ENCODE assay signal across 8 mouse cellular contexts in the genomic region with DNA sequence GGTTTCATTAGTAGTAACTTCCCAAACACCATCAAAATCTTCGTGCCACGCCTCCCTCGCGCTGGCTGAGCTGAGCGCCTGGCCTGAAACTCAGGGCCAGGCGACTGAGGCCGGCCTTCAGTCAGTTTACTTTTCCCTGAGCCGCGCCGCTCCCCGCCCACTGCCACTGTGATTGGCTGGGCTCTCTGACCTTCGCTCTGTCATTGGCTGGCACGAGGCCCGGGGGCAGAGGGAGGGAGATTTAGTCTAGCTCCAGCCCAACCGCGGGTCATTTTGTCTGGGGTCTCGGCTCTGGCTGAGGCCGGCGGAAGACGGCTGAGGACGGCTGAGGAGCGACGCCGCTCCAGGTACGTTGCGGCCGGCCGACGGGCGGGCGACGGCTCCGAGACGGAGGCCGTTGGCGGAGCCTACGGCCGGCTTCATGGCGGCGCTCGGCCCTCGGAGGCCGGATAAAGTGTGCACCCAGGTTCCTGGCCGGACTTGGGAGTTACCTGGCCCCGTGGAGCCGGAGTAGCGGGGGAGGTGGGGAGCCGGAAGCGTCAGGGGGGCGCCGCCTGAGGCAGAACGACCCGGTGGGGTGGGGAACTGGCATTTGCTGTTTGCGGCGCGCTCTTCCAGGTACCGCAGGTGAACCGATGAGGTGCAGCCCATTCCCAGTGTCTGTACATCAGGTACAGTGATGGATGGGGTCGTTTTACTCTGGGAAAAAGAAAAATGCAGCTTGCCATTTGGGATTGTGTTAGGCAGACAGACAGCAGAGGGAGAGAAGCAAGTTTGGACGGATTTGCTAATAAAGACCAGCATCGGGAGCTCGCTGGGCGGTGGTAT. TPM values are rescaled to one million over a fixed set of nuclear protein-coding genes. Genes with fewer than 3 reads are reported as not detected.
A peak's percentile ranks its signal among the peaks of the same experiment; 100 is the strongest.
DNase-seq lines count a peak whose midpoint lies in the region; ATAC-seq and TF ChIP-seq lines count a peak whose summit lies in the region.

A gene (plus strand): TSS at position 34 of the 828 bp plus-strand sequence.

- H3K4me2 ChIP-seq in forebrain, embryonic 11.5 days (ENCODE audit: low read depth, low read length, severe bottlenecking): peak within 1 kb of the TSS; percentile 99
- peak within 1 kb of the TSS; percentile 100 for H3K4me2 ChIP-seq in heart, embryonic 13.5 days
- peak within 1 kb of the TSS; percentile 96 for H3K4me2 ChIP-seq in kidney, embryonic 16.5 days (replicated peaks; ENCODE audit: low read depth, low read length)
- peak within 1 kb of the TSS; percentile 97 for H3K4me2 ChIP-seq in limb, embryonic 14.5 days (replicated peaks; ENCODE audit: low read depth, low read length, severe bottlenecking)
- peak within 1 kb of the TSS; percentile 97 for H3K4me2 ChIP-seq in midbrain, embryonic 14.5 days (ENCODE audit: low read length)

- H3K4me3 ChIP-seq in forebrain, embryonic 11.5 days (ENCODE audit: low read depth, low read length): peak within 1 kb of the TSS; percentile 52
- H3K4me3 ChIP-seq in heart, embryonic 13.5 days: peak within 1 kb of the TSS; percentile 68
- H3K4me3 ChIP-seq in kidney, embryonic 16.5 days (ENCODE audit: low read length): peak within 1 kb of the TSS; percentile 61
- peak within 1 kb of the TSS; percentile 54 for H3K4me3 ChIP-seq in limb, embryonic 14.5 days (replicated peaks; ENCODE audit: low read length)
- peak within 1 kb of the TSS; percentile 51 for H3K4me3 ChIP-seq in midbrain, embryonic 14.5 days (replicated peaks; ENCODE audit: low read depth, low read length)

- 1% methylated on average over 63 of the region's 63 CpGs for WGBS in forebrain, embryonic 11.5 days
- 1% methylated on average over 63 of the region's 63 CpGs for WGBS in heart, embryonic 13.5 days
- WGBS in kidney, embryonic 16.5 days: under 1% methylated on average over 61 of the region's 63 CpGs
- under 1% methylated on average over 58 of the region's 63 CpGs for WGBS in limb, embryonic 14.5 days
- under 1% methylated on average over 63 of the region's 63 CpGs for WGBS in midbrain, embryonic 14.5 days

- H3K36me3 ChIP-seq in forebrain, embryonic 11.5 days (ENCODE audit: control insufficient read depth, insufficient read depth, low read length): no peaks in the 10 kb centered on the region
- H3K36me3 ChIP-seq in heart, embryonic 13.5 days: no peaks in the 10 kb centered on the region
- H3K36me3 ChIP-seq in kidney, embryonic 16.5 days (ENCODE audit: insufficient read depth, low read length): no peaks in the 10 kb centered on the region
- H3K36me3 ChIP-seq in limb, embryonic 14.5 days (ENCODE audit: control insufficient read depth, insufficient read depth, low read length): no peaks in the 10 kb centered on the region
- H3K36me3 ChIP-seq in midbrain, embryonic 14.5 days (ENCODE audit: control insufficient read depth, insufficient read depth, low read length): no peaks in the 10 kb centered on the region
- no peaks in the 10 kb centered on the region for H3K36me3 ChIP-seq in splenic B cell, adult 2 months (ENCODE audit: control insufficient read depth, insufficient read depth, low read length, poor library complexity, severe bottlenecking)

- no peak within 1 kb of the TSS for H3K27ac ChIP-seq in forebrain, embryonic 11.5 days (ENCODE audit: low read depth, low read length)
- no peak within 1 kb of the TSS for H3K27ac ChIP-seq in heart, embryonic 13.5 days (replicated peaks)
- no peak within 1 kb of the TSS for H3K27ac ChIP-seq in kidney, embryonic 16.5 days (ENCODE audit: low read length)
- H3K27ac ChIP-seq in limb, embryonic 14.5 days (replicated peaks; ENCODE audit: low read depth, low read length): no peak within 1 kb of the TSS
- H3K27ac ChIP-seq in midbrain, embryonic 14.5 days (replicated peaks; ENCODE audit: low read depth, low read length): no peak within 1 kb of the TSS

- peak within 1 kb of the TSS; percentile 64 for H3K9ac ChIP-seq in forebrain, embryonic 11.5 days (ENCODE audit: low read length)
- H3K9ac ChIP-seq in heart, embryonic 13.5 days: peak within 1 kb of the TSS; percentile 81
- H3K9ac ChIP-seq in kidney, embryonic 16.5 days (replicated peaks; ENCODE audit: low read length): peak within 1 kb of the TSS; percentile 71
- H3K9ac ChIP-seq in limb, embryonic 14.5 days (ENCODE audit: low read depth, low read length, severe bottlenecking): peak within 1 kb of the TSS; percentile 65
- peak within 1 kb of the TSS; percentile 43 for H3K9ac ChIP-seq in midbrain, embryonic 14.5 days (replicated peaks; ENCODE audit: low read length)

- peak; percentile 1 to 5 for DNase-seq in thymus, adult 18-20 months
- DNase-seq in thymus, postnatal 0 days (ENCODE audit: low spot score): no peak
- DNase-seq in forebrain, embryonic 11.5 days (ENCODE audit: low spot score): peak; percentile 94
- peak; percentile 87 for DNase-seq in limb, embryonic 14.5 days (ENCODE audit: low spot score)
- DNase-seq in midbrain, embryonic 14.5 days: peak; percentile 91
- peak; percentile 5 for DNase-seq in splenic B cell, adult 2 months (ENCODE audit: low read depth, low spot score)

- 0 out of 2 replicates have a peak, but pooled peaks have one; percentile 21 for TF ChIP-seq POLR2A in limb, embryonic 14.5 days (IDR thresholded peaks at IDR 0.05; ENCODE audit: borderline replicate concordance, extremely low read depth, insufficient read depth, insufficient read length)

- H3K9me3 ChIP-seq in forebrain, embryonic 11.5 days (ENCODE audit: control insufficient read depth, low read length): peaks cover under 1% of the 10 kb centered on the region; the same call in 1 of the 2 replicates
- peaks cover 9% of the 10 kb centered on the region for H3K9me3 ChIP-seq in heart, embryonic 13.5 days
- H3K9me3 ChIP-seq in kidney, embryonic 16.5 days (ENCODE audit: low read length): peaks cover 6% of the 10 kb centered on the region
- peaks cover 3% of the 10 kb centered on the region; the same call in 1 of the 2 replicates for H3K9me3 ChIP-seq in limb, embryonic 14.5 days (ENCODE audit: control insufficient read depth, low read length)
- H3K9me3 ChIP-seq in midbrain, embryonic 14.5 days (ENCODE audit: control insufficient read depth, low read length): peaks cover 3% of the 10 kb centered on the region; the same call in 1 of the 2 replicates

- H3K27me3 ChIP-seq in forebrain, embryonic 11.5 days (ENCODE audit: control insufficient read depth, insufficient read depth, low read length): no peaks in the 10 kb centered on the region
- peaks cover 7% of the 10 kb centered on the region for H3K27me3 ChIP-seq in heart, embryonic 13.5 days (replicated peaks)
- no peaks in the 10 kb centered on the region for H3K27me3 ChIP-seq in kidney, embryonic 16.5 days (ENCODE audit: insufficient read depth, low read length)
- H3K27me3 ChIP-seq in limb, embryonic 14.5 days (ENCODE audit: control insufficient read depth, insufficient read depth, low read length): no peaks in the 10 kb centered on the region
- H3K27me3 ChIP-seq in midbrain, embryonic 14.5 days (ENCODE audit: control insufficient read depth, insufficient read depth, low read length): peaks cover 4% of the 10 kb centered on the region; the same call in 1 of the 2 replicates
- peaks cover 2% of the 10 kb centered on the region; the same call in 1 of the 2 replicates for H3K27me3 ChIP-seq in splenic B cell, adult 2 months (ENCODE audit: control insufficient read depth, insufficient read depth, low read length, poor library complexity, severe bottlenecking)

- H3K4me1 ChIP-seq in forebrain, embryonic 11.5 days (replicated peaks; ENCODE audit: control insufficient read depth, insufficient read depth, low read length): no peaks in the 10 kb centered on the region
- H3K4me1 ChIP-seq in heart, embryonic 13.5 days: peaks cover 12% of the 10 kb centered on the region
- peaks cover 11% of the 10 kb centered on the region for H3K4me1 ChIP-seq in kidney, embryonic 16.5 days (ENCODE audit: insufficient read depth, low read length)
- H3K4me1 ChIP-seq in limb, embryonic 14.5 days (ENCODE audit: control insufficient read depth, insufficient read depth, low read length): peaks cover 7% of the 10 kb centered on the region; the same call in 1 of the 2 replicates
- H3K4me1 ChIP-seq in midbrain, embryonic 14.5 days (ENCODE audit: control insufficient read depth, insufficient read depth, low read length): 0 out of 2 replicates have a peak, but pooled peaks cover 6% of the 10 kb centered on the region

- peak; percentile 99 for ATAC-seq in forebrain, embryonic 11.5 days (replicated peaks; ENCODE audit: low FRiP score)
- ATAC-seq in heart, embryonic 13.5 days (ENCODE audit: extremely low read depth, insufficient number of reproducible peaks, low FRiP score, low TSS enrichment): peak; percentile 89
- peak; percentile 100 for ATAC-seq in kidney, embryonic 16.5 days (ENCODE audit: low FRiP score, low TSS enrichment)
- ATAC-seq in limb, embryonic 14.5 days (ENCODE audit: low FRiP score, low read depth): peak; percentile 98
- peak; percentile 96 for ATAC-seq in midbrain, embryonic 14.5 days (ENCODE audit: low FRiP score, low TSS enrichment)

RNA-seq across cellular contexts. Expression of the gene that starts here (rescaled TPM):
- polyA plus RNA-seq in thymus, postnatal 0 days (2015; fragmentation: Nextera tagmentation; extraction: Ambion mirVana): 0.23 and 0.29 TPM in 2 replicates
- polyA plus RNA-seq in forebrain, embryonic 11.5 days (2014; fragmentation: Nextera tagmentation; extraction: Ambion mirVana): 1.3 and 2.6 TPM in 2 replicates
- 0.43 and 0.68 TPM in 2 replicates for polyA plus RNA-seq in heart, embryonic 13.5 days (2015; fragmentation: Nextera tagmentation; extraction: Ambion mirVana)
- 1.3 and 1.4 TPM in 2 replicates for polyA plus RNA-seq in kidney, embryonic 16.5 days (2015; fragmentation: Nextera tagmentation; extraction: Ambion mirVana)
- 1.3 and 1.4 TPM in 2 replicates for polyA plus RNA-seq in limb, embryonic 14.5 days (2012; rRNA removed)
- polyA plus RNA-seq in limb, embryonic 14.5 days (2014; fragmentation: Nextera tagmentation; extraction: Ambion mirVana): 0.82 and 1.4 TPM in 2 replicates
- polyA plus RNA-seq in midbrain, embryonic 14.5 days (2014; fragmentation: Nextera tagmentation; extraction: Ambion mirVana): 0.11 TPM in 1 of 2 replicates, not detected in the other

Comparison
In these comparisons a context has a peak if more than half of its experiments do, and no peak if none do; other contexts are left out.
1. Peak in ATAC-seq, H3K4me3 ChIP-seq, H3K9ac ChIP-seq and H3K4me2 ChIP-seq in heart, embryonic 13.5 days; RNA of the gene not detected or under 1 TPM.
2. Peak in DNase-seq, ATAC-seq, H3K4me3 ChIP-seq, H3K9ac ChIP-seq and H3K4me2 ChIP-seq in midbrain, embryonic 14.5 days; RNA of the gene not detected or under 1 TPM.